Mouse (Mus musculus) gastrocnemius, postnatal 14 days (tissue): ENCODE measurements at regions not wholly inside any gene's neighbourhood (a gene's known extent, or its start where the extent isn't known, plus 50 kb on each side); places are given as distances from the start of the nearest gene placed in this dataset.

Source experiments
- DNase-seq: peaks from one replicate; pipeline ENCODE4 v3.0.0; 2021; ENCODE audit warnings: mixed read lengths
- intact Hi-C: fragments of 180-260 bp; cut with DNase I; formaldehyde crosslinking; loops from one replicate; pipeline ENCODE4 v1.15.1; 2025; ENCODE audit warnings: low total_unique reads

DNA sequence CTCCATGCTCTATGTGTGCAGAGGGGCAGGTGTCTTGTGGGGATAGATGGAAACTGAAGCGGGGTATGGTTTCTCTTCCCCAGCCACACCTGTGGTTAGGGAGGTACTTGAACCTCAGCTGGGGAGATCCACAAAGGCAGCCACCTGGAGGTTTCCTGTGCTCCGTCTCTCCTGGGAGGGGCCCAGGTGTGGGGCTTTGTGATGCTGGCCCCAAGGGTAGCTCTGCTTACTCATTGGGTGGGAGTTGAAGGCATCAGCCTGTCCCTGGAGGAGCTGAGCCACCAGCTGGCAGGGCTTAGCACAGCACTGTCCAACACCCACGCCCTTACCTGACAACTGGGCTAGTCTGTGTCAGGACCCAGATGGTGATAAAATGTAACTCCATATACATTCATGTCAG is 81.4 kb downstream of the Lhx2 start:
- intact Hi-C loops = no loop called here
- DNase-seq = no peak

DNA sequence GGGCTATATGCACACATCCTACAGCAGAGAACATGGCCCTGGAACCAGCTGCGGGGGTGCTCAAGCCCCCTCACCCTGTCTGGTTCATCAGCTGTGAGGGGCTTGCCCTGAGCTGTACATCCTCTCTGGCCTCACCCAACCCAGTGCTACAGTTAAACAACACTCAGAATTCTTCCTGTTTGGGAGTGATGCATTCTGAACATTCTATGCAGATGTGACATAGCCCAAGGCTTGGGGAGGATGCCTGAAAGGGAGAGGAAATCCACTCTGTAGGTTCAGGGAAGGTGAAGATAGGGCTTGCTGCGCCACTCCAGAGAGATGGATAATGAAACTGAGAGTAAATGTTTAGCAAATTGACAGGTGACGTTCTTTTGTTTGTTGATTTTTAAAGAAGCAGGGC is 83.3 kb downstream of the Lhx2 start:
- intact Hi-C loops = no loop called here
- DNase-seq = no peak

DNA sequence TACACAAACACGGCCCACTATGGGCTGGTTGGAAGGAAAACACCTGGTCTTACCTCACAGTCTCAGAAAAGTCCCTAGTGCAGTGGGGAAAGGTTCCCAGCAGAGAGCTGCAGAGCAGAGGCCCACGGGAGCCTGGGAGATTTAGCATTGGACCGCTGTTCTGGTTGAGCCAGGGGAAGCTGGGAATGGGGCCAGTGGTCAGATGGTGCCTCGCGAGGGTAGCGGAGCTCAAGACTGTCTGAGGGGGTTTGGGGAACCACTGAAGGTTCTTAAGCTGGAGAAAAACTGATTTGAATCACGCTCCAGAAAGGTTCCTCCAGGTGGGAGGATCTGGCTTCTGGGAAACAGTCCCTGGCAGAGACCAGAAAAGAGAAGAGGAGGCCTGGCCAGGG is 84.8 kb downstream of the Lhx2 start:
- DNase-seq = no peak
- intact Hi-C loops = no loop called here

DNA sequence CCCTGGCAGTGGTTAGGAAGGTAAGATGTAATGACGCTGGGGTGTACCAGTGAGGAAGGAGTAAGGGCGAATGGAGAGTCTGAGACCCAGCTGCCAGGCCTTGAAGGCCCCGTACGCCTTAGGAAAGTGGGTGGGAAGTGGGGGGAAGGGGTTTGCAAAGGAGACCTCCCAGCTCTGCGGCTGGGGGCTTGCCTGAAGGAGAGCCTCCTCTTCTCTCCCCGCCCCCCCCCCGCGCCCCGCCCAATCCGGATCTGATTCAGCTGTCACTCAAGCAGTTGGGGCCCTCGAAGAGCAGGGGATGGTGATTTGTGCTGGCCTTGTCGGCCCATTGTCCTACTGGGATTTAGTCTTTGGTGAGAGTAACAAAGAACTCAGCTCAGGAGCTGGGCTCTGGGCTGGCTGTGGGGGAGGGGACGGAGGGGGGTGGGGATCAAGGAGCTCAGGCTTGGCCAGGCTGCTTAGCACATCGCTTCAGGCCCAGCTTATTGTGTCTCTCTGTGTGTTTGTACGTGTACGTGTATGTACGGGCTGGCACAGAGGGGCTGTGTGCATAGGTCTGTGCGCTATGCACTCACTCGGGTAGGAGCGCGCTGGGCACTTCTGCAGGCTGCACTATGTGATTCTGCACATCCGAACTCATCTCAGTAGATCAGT is 85.3 kb downstream of the Lhx2 start:
- intact Hi-C loops = no loop called here
- no peak for DNase-seq

DNA sequence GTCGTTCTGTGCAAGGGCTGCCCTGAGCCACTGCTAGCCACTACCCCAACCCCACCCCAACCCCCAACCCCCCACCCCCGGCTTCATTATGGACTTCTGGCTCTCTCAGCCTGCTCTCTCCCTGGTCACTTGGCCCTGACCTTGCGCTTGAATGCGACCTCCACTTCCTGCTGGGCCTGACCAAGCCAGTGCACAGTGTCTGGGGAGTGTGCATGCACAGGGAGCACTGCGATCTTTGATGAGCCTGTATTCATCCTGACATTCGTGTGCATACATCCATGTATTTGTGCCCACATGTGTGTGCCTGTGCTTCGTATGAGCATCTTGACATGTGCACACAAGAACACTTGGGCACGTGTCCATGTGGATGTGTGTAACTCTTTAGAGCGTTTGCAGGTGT is 85.9 kb downstream of the Lhx2 start:
- intact Hi-C loops = no loop called here
- DNase-seq = no peak

DNA sequence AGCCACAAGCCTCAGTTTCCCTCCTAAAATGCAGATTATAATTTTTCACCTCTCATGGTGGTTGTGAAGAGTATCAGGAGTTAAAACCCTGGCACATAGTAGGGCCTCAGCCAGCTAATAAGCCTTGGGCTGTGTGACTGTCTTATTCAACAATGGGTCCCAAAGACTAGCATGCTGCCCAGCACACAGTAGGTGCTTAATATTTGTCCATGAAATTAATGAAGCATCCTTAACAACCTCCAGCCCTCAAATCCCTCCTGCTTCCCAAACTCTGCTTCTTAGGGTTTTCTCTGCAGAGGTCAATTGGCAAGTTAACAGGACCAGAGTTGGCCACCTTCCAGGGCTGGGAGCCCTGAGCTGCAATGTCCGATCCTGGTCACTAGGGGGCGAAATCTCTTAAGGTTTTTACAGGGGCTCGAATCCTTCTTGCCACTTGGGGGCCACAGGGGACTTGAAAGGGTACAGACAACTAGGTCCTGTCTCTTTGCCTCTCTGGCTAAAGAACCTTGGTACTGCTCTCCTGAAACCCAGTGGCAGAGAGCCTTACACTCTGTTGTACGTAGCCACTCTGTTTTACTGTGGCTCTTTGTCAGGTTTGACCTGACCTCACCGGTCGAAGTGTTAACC is 81.6 kb upstream of the Nek6 start:
- intact Hi-C loops = loop anchor here (2.0 to 10.0 kb wide), 3 partner anchors 75 to 229 kb away; no protein-coding TSS in a partner anchor

DNA sequence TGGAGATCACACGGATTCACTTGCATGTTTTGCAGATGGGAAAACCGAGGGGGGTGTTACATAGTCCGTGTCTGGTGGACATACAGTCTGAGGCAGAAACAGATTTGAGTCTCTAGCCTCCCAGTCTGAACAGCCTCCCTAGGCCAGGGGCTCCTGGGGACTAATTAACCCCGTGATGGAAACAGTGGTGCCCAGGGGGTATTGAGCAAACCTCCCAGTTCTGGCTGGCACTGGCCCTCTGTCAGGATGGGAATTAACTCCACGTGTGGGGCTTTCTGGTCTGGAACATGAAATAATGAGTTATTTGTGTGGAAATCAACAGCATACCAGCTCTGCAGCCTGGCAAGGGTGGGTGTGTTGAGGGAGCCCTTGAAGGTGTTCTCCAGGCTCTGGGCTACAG is 79.9 kb upstream of the Nek6 start:
- no peak for DNase-seq
- intact Hi-C loops = loop anchor here (2.0 to 10.0 kb wide), 3 partner anchors 73 to 227 kb away; no protein-coding TSS in a partner anchor

More for the DNA sequence above, 81.6 kb upstream of the Nek6 start:
- peak; percentile 72 for DNase-seq

DNA sequence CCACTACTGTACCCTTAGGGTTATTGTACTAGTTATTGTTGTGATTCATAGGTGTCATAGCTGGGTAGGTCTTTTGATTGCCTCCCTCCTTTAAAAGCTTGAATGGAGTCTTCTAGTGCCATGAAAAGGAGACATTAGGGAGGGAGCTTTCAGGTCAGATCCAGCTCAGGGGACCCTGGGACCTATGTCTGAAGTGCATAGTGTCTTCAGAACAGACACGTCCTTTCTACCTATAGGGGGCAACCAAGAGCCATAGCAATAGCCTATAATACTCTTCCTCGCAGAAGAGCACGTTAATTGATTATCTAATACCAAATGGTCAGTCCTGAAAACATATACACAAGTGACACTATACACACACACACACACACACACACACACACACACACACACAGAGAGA is 77.7 kb upstream of the Nek6 start:
- intact Hi-C loops = loop anchor here (5.0 to 10.0 kb wide), 2 partner anchors 71 to 159 kb away; no protein-coding TSS in a partner anchor
- DNase-seq = no peak

DNA sequence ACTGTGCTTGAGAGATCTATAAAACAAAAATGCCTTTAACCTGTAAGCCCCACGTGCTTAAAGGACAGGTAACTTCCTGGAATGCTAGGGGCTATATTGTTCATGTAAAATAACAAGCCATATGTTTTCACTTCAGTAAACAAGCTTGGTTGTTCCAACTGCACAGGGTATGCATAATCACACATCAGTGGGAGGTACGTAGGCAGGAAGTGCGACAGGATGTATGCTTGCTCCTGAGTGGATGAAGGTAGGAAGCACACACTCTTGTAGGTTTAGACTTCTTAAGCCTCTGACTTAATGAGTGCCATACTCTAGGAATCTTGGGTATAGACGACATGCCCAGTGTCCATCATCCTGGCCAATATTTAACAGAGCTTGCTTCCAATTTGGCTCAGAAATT is 74.7 kb upstream of the Nek6 start:
- DNase-seq = no peak
- intact Hi-C loops = loop anchor here (10.0 kb wide), 1 partner anchor 68 kb away; no protein-coding TSS in a partner anchor

DNA sequence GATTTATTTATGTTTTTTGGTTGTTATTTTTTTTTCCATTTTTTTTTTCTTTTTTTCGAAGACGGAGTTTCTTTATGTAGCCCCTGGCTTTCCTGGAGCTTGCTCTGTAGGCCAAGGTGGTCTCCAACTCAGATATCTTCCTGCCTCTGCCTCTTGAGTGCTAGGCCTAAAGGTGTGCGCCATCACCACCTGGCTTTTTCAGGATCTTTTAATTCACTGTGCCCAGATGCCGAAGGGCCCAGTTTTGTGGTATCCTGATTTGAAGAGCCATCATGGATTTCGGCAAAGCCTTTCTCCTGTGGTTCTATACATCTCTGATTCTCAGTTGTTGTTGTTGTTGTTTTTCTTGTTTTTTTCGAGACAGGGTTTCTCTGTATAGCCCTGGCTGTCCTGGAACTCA is 72.3 kb upstream of the Nek6 start:
- no peak for DNase-seq
- intact Hi-C loops = loop anchor here (10.0 kb wide), 1 partner anchor 66 kb away; no protein-coding TSS in a partner anchor

DNA sequence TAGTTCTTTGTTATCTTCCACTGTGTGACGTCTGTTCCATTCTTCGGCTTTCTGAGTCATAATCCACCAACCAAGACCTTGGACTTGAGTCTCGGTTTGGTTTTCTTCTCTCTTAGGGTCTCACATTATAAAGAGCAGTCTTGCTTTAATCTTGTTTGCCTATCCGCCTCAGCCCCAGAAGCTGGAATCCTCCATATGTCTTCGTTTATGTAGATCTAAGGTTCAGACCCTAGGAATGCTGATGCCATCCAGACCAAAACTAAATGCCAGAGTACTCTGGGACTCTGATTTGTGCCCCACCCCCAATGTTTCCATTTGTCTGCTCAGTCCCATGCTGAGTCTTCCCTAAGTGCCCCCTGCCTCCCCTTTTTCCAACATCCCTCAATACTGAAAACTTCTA is 71.5 kb upstream of the Nek6 start:
- no peak for DNase-seq
- intact Hi-C loops = loop anchor here (10.0 kb wide), 1 partner anchor 65 kb away; no protein-coding TSS in a partner anchor

DNA sequence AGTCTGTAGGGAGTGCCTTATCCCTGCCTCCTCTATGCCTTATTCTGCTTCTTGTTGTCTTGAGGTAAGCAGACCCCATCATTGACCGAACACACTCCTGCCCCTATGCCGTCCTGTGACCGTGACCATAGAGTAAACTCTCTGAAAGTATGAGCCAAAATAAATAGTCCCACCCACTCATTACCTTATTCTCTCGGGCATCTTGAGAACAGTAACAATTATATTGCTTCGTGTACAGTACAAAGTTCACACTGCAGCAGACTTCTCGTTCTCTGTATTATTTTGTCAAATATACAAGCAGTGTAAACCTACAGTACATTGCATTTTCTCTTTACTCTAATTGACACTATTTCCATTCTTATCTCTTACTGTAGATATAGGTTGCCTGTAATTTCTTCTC is 62.4 kb upstream of the Nek6 start:
- intact Hi-C loops = no loop called here
- no peak for DNase-seq

DNA sequence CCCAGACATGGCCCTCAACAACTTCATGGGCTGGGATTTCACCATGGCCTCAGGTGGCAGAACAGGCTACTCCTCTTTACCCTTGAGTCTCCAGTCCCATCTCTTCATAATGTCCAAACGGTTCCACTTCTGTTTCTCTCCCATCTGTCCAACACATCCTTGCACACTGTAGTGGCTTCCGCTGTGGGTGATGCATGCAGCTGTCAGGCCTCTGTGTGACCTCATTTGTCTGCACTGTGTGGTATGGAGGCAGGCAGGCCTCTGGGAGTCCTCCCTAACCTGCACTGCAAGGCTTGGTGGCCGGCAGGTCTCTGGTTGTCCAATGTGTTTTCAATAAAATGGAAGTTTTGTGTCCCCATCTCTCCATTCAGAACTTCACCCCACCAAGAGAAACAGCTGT is 54.9 kb upstream of the Nek6 start:
- intact Hi-C loops = no loop called here

DNA sequence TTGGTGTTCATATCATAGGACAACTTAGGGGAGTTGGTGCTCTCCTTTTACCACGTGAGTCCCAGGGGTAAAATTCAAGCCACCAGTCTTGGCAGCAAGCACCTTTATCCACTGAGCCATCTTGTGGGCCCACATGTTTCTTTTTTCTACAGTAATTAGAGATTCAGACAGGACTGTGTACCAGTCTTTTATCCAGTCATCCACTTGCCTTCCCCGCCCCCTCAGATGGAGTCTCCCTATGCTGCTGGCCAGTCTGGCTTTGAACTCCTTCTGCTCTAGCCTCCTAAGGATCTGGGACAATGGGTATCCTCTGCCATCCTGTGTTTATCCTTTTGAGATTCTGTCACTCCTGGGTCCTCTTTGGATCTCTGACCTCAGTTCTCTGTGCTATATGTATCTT is 51.1 kb upstream of the Nek6 start:
- intact Hi-C loops = no loop called here
- no peak for DNase-seq

More for the DNA sequence above, 54.9 kb upstream of the Nek6 start:
- DNase-seq = no peak

DNA sequence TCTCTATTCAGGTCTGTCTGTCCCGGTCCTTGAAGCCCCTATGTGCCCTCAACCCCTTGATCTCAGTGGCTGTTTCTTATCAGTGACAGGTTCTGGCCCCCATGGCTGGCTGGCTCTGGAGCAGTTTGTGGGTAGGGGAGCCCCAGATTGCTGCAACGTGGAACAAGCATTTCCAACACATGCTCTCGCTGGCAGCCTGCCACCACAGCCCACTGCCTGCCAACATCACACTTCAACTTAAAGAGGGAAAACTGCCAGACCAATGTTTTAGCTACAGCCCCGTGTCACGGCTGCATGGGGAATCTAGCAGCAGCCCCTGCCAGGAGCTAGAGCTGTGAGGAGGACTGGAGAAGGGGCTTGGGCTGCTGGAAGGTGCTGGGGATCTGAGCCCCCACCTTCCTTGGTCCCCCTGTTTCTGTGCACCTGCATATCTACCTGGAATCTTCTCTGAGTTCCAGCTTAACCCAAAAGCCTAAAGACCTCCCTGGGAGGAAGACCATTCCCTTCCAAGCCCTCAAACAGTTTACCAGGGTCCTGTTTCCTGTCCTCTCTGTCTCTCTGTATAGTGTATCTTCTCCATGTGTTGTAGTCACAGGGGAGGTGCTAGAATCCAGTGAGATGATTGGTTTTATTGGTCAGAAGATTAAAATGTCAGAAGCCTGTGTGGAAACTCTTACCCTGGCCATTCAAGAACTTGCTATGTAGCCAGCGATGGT is 50.5 kb upstream of the Nek6 start:
- intact Hi-C loops = no loop called here
- DNase-seq = no peak
